Mouse (Mus musculus): ENCODE measurements around the gene Rufy3.

Rufy3 gene

GRCm38 (mm10) chr5:88629987-88630386 is 65.1 kb downstream of the Rufy3 start:
- DNase-seq, result no peak

GRCm38 (mm10) chr5:88630883-88631282 is 66.0 kb downstream of the Rufy3 start:
- peak; percentile 45 to 56 for DNase-seq

GRCm38 (mm10) chr5:88631545-88631944 is 66.7 kb downstream of the Rufy3 start:
- no peak for DNase-seq

- DNase-seq, result peak; percentile 88 to 91
Measured at GRCm38 (mm10) chr5:88632463-88632862, 67.6 kb downstream of the Rufy3 start.

GRCm38 (mm10) chr5:88634076-88634475 is 69.2 kb downstream of the Rufy3 start:
- no peak for DNase-seq

GRCm38 (mm10) chr5:88642786-88643185 is 77.9 kb downstream of the Rufy3 start:
- DNase-seq, result peak; percentile 28 to 52

- DNase-seq, result peak in 1 of 2 experiments; percentile 49
Measured at GRCm38 (mm10) chr5:88643491-88643890, 78.7 kb downstream of the Rufy3 start.

- DNase-seq, result no peak
Measured at GRCm38 (mm10) chr5:88644901-88645300, 80.1 kb downstream of the Rufy3 start.

- DNase-seq, result peak; percentile 57 to 76
Measured at GRCm38 (mm10) chr5:88645405-88645804, 80.6 kb downstream of the Rufy3 start.

- DNase-seq, result no peak
Measured at GRCm38 (mm10) chr5:88649250-88650173, 84.7 kb downstream of the Rufy3 start.

- no peak for DNase-seq
Measured at GRCm38 (mm10) chr5:88652589-88652988, 87.7 kb downstream of the Rufy3 start.

GRCm38 (mm10) chr5:88657868-88658267 is 93.0 kb downstream of the Rufy3 start:
- DNase-seq, result no peak

- no peak for DNase-seq
Measured at GRCm38 (mm10) chr5:88663151-88663550, 98.3 kb downstream of the Rufy3 start.

- no peak for DNase-seq
Measured at GRCm38 (mm10) chr5:88663875-88664274, 99.0 kb downstream of the Rufy3 start.

GRCm38 (mm10) chr5:88674703-88675442 is 110.0 kb downstream of the Rufy3 start:
- DNase-seq, result peak; percentile 64 to 70

- DNase-seq, result peak; percentile 95
Measured at GRCm38 (mm10) chr5:88675443-88676387, 110.9 kb downstream of the Rufy3 start, which contains the start of gene Grsf1. Grsf1 (minus strand) TSS chr5:88676171.

GRCm38 (mm10) chr5:88678929-88679328 is 114.1 kb downstream of the Rufy3 start:
- no peak for DNase-seq

- no peak for DNase-seq
Measured at GRCm38 (mm10) chr5:88679341-88679740, 114.5 kb downstream of the Rufy3 start.

GRCm38 (mm10) chr5:88680567-88680966 is 115.7 kb downstream of the Rufy3 start:
- DNase-seq, result no peak

- no peak for DNase-seq
Measured at GRCm38 (mm10) chr5:88683706-88684105, 118.9 kb downstream of the Rufy3 start.

- DNase-seq, result no peak
Measured at GRCm38 (mm10) chr5:88684226-88684625, 119.4 kb downstream of the Rufy3 start.

- no peak for DNase-seq
Measured at GRCm38 (mm10) chr5:88685306-88685705, 120.5 kb downstream of the Rufy3 start.
